Mouse (Mus musculus): ENCODE data around the gene Ednrb. TPM values are rescaled to one million over a fixed set of nuclear protein-coding genes. Genes with fewer than 3 reads are reported as not detected.
"Not testable (repeated sequence)": the region's sequence is repeated elsewhere in the genome, so short reads cannot be mapped to it uniquely, and the experiment has no call there.

Gene Ednrb
- polyA plus RNA-seq, 1 experiment from 2014 or later: 72.2 TPM

GRCm38 (mm10) chr14:103780336-103780735, 63.9 kb downstream of the Ednrb start:
- ATAC-seq (replicated peaks; ENCODE audit: extremely low read depth, insufficient read depth, low FRiP score); H3K27me3 ChIP-seq (ENCODE audit: control insufficient read depth, insufficient read depth, low read length); H3K4me2 ChIP-seq (ENCODE audit: low read depth, low read length); H3K36me3 ChIP-seq (ENCODE audit: control insufficient read depth, insufficient read depth); H3K4me3 ChIP-seq (ENCODE audit: low read length); H3K9ac ChIP-seq (ENCODE audit: low read length); H3K9me3 ChIP-seq (replicated peaks; ENCODE audit: control insufficient read depth, low read length); H3K4me1 ChIP-seq (ENCODE audit: control insufficient read depth, insufficient read depth, low read length); H3K27ac ChIP-seq (ENCODE audit: low read length): not testable (repeated sequence)
- 84% methylated on average over 6 of the region's 6 CpGs for WGBS

- Histone ChIP-seq H3K4me2 (ENCODE audit: low read depth, low read length) (no peak overlapping the region), H3K27me3 (ENCODE audit: control insufficient read depth, insufficient read depth, low read length) (no peaks in the 10 kb centered on the region), H3K9ac (ENCODE audit: low read length) (no peak overlapping the region), H3K4me1 (ENCODE audit: control insufficient read depth, insufficient read depth, low read length) (0 out of 2 replicates have a peak, but pooled peaks cover 2% of the 10 kb centered on the region), H3K9me3 (replicated peaks; ENCODE audit: control insufficient read depth, low read length) (no peaks in the 10 kb centered on the region), H3K36me3 (ENCODE audit: control insufficient read depth, insufficient read depth) (no peaks in the 10 kb centered on the region), H3K4me3 (ENCODE audit: low read length) (no peak overlapping the region), H3K27ac (ENCODE audit: low read length) (no peak overlapping the region)
- whole genome bisulfite sequencing: 73% methylated on average over 6 of the region's 6 CpGs
- ATAC-seq (replicated peaks; ENCODE audit: extremely low read depth, insufficient read depth, low FRiP score): no peak
These were observed 64.9 kb downstream of the Ednrb start for GRCm38 (mm10) chr14:103779276-103779675.

- WGBS: 58% methylated on average over 13 of the region's 13 CpGs
- H3K36me3 ChIP-seq (ENCODE audit: control insufficient read depth, insufficient read depth): no peaks in the 10 kb centered on the region
- H3K9me3 ChIP-seq (replicated peaks; ENCODE audit: control insufficient read depth, low read length): no peaks in the 10 kb centered on the region
- H3K9ac ChIP-seq (ENCODE audit: low read length): no peak overlapping the region
- H3K4me3 ChIP-seq (ENCODE audit: low read length): peak overlapping the region; percentile 44
- H3K4me1 ChIP-seq (ENCODE audit: control insufficient read depth, insufficient read depth, low read length): 0 out of 2 replicates have a peak, but pooled peaks cover 2% of the 10 kb centered on the region
- no peak; the same call in 1 of the 2 replicates for ATAC-seq (replicated peaks; ENCODE audit: extremely low read depth, insufficient read depth, low FRiP score)
- 0 out of 2 replicates have a peak overlapping the region, but pooled peaks have one; percentile 4 for H3K27ac ChIP-seq (ENCODE audit: low read length)
- H3K4me2 ChIP-seq (ENCODE audit: low read depth, low read length): peak overlapping the region; percentile 63
- no peaks in the 10 kb centered on the region for H3K27me3 ChIP-seq (ENCODE audit: control insufficient read depth, insufficient read depth, low read length)
These were observed 65.6 kb downstream of the Ednrb start for GRCm38 (mm10) chr14:103778533-103779151.

- H3K9ac ChIP-seq (ENCODE audit: low read length): peak overlapping the region; percentile 5; the same call in 1 of the 2 replicates
- H3K4me2 ChIP-seq (ENCODE audit: low read depth, low read length): peak overlapping the region; percentile 63
- no peaks in the 10 kb centered on the region for H3K36me3 ChIP-seq (ENCODE audit: control insufficient read depth, insufficient read depth)
- H3K27ac ChIP-seq (ENCODE audit: low read length): no peak overlapping the region
- WGBS: 33% methylated on average over 12 of the region's 12 CpGs
- H3K9me3 ChIP-seq (replicated peaks; ENCODE audit: control insufficient read depth, low read length): no peaks in the 10 kb centered on the region
- peak overlapping the region; percentile 44 for H3K4me3 ChIP-seq (ENCODE audit: low read length)
- no peaks in the 10 kb centered on the region for H3K27me3 ChIP-seq (ENCODE audit: control insufficient read depth, insufficient read depth, low read length)
- ATAC-seq (replicated peaks; ENCODE audit: extremely low read depth, insufficient read depth, low FRiP score): no peak
- 0 out of 2 replicates have a peak, but pooled peaks cover 2% of the 10 kb centered on the region for H3K4me1 ChIP-seq (ENCODE audit: control insufficient read depth, insufficient read depth, low read length)
These were observed 66.2 kb downstream of the Ednrb start for GRCm38 (mm10) chr14:103778009-103778431.

- no peaks in the 10 kb centered on the region for H3K27me3 ChIP-seq (ENCODE audit: control insufficient read depth, insufficient read depth, low read length)
- H3K9ac ChIP-seq (ENCODE audit: low read length): no peak overlapping the region
- H3K36me3 ChIP-seq (ENCODE audit: control insufficient read depth, insufficient read depth): no peaks in the 10 kb centered on the region
- ATAC-seq (replicated peaks; ENCODE audit: extremely low read depth, insufficient read depth, low FRiP score): no peak
- H3K4me3 ChIP-seq (ENCODE audit: low read length): no peak overlapping the region
- WGBS: 63% methylated on average over 4 of the region's 4 CpGs
- no peaks in the 10 kb centered on the region for H3K9me3 ChIP-seq (replicated peaks; ENCODE audit: control insufficient read depth, low read length)
- 0 out of 2 replicates have a peak, but pooled peaks cover 2% of the 10 kb centered on the region for H3K4me1 ChIP-seq (ENCODE audit: control insufficient read depth, insufficient read depth, low read length)
- no peak overlapping the region for H3K4me2 ChIP-seq (ENCODE audit: low read depth, low read length)
- no peak overlapping the region for H3K27ac ChIP-seq (ENCODE audit: low read length)
These were observed 66.8 kb downstream of the Ednrb start for GRCm38 (mm10) chr14:103777386-103777785.

GRCm38 (mm10) chr14:103769319-103770245, 74.6 kb downstream of the Ednrb start:
- WGBS: 73% methylated on average over 9 of the region's 9 CpGs
- Histone ChIP-seq H3K36me3 (ENCODE audit: control insufficient read depth, insufficient read depth) (no peaks in the 10 kb centered on the region), H3K9me3 (replicated peaks; ENCODE audit: control insufficient read depth, low read length) (no peaks in the 10 kb centered on the region)

GRCm38 (mm10) chr14:103767488-103767887, 76.7 kb downstream of the Ednrb start:
- Histone ChIP-seq H3K4me2 (ENCODE audit: low read depth, low read length) (no peak overlapping the region), H3K27me3 (ENCODE audit: control insufficient read depth, insufficient read depth, low read length) (no peaks in the 10 kb centered on the region), H3K9ac (ENCODE audit: low read length) (no peak overlapping the region), H3K4me3 (ENCODE audit: low read length) (no peak overlapping the region), H3K27ac (ENCODE audit: low read length) (no peak overlapping the region), H3K4me1 (ENCODE audit: control insufficient read depth, insufficient read depth, low read length) (no peaks in the 10 kb centered on the region), H3K9me3 (replicated peaks; ENCODE audit: control insufficient read depth, low read length) (no peaks in the 10 kb centered on the region), H3K36me3 (ENCODE audit: control insufficient read depth, insufficient read depth) (no peaks in the 10 kb centered on the region)
- WGBS: 54% methylated on average over 6 of the region's 6 CpGs
- ATAC-seq (replicated peaks; ENCODE audit: extremely low read depth, insufficient read depth, low FRiP score): no peak

More at GRCm38 (mm10) chr14:103769319-103770245, 74.6 kb downstream of the Ednrb start:
- ATAC-seq (replicated peaks; ENCODE audit: extremely low read depth, insufficient read depth, low FRiP score): no peak
- Histone ChIP-seq H3K27me3 (ENCODE audit: control insufficient read depth, insufficient read depth, low read length) (no peaks in the 10 kb centered on the region), H3K27ac (ENCODE audit: low read length) (no peak overlapping the region), H3K4me1 (ENCODE audit: control insufficient read depth, insufficient read depth, low read length) (no peaks in the 10 kb centered on the region), H3K4me2 (ENCODE audit: low read depth, low read length) (no peak overlapping the region), H3K9ac (ENCODE audit: low read length) (no peak overlapping the region), H3K4me3 (ENCODE audit: low read length) (no peak overlapping the region)
